Mouse (Mus musculus) liver, adult 2 months (tissue): ENCODE results near the gene Smoc1. TPM values are rescaled to one million over a fixed set of nuclear protein-coding genes. Genes with fewer than 3 reads are reported as not detected.
A peak's percentile ranks its signal among the peaks of the same experiment; 100 is the strongest.

ENCODE experiments used
- DNase-seq: peaks from one replicate; pipeline ENCODE4 v3.0.0-alpha.2; 2011; ENCODE audit warnings: low read depth, low spot score; ENCODE audit errors: extremely low read depth
- H3K27ac ChIP-seq: fragments of 200-500 bp; replicated peaks from 2 replicates; pipeline ENCODE4 v1.5.1; 2012; ENCODE audit warnings: low read depth, mild to moderate bottlenecking, control low read depth, inconsistent platforms, low read length; ENCODE audit not compliant: insufficient read depth
- H3K27me3 ChIP-seq: fragments of 200-500 bp; 2 replicates; pipeline ENCODE4 v1.6.1; 2012; ENCODE audit warnings: mild to moderate bottlenecking, moderate library complexity, low read length, inconsistent platforms; ENCODE audit not compliant: control insufficient read depth, insufficient read depth
- H3K36me3 ChIP-seq: fragments of 200-500 bp; 2 replicates; pipeline ENCODE4 v1.6.1; 2012; ENCODE audit warnings: low read length, inconsistent platforms; ENCODE audit not compliant: control insufficient read depth, insufficient read depth
- H3K4me1 ChIP-seq: fragments of 200-500 bp; 2 replicates; pipeline ENCODE4 v1.6.1; 2011; ENCODE audit warnings: low read length; ENCODE audit not compliant: control insufficient read depth, insufficient read depth
- H3K4me3 ChIP-seq: fragments of 200-500 bp; 2 replicates; pipeline ENCODE4 v1.5.1; 2011; ENCODE audit warnings: low read depth, mild to moderate bottlenecking, control low read depth, low read length, moderate library complexity; ENCODE audit not compliant: insufficient read depth
- H3K79me2 ChIP-seq: fragments of 200-500 bp; 2 replicates; pipeline ENCODE4 v1.6.1; 2012; ENCODE audit warnings: inconsistent platforms, mild to moderate bottlenecking, low read length, moderate library complexity; ENCODE audit not compliant: control insufficient read depth, insufficient read depth
- H3K9ac ChIP-seq: fragments of 200-500 bp; 2 replicates; pipeline ENCODE4 v1.6.1; 2012; ENCODE audit warnings: low read depth, mild to moderate bottlenecking, control low read depth, inconsistent platforms, low read length
- CTCF ChIP-seq: fragments of 200-500 bp; IDR thresholded peaks from 2 replicates; pipeline ENCODE4 v1.5.1; 2011; ENCODE audit warnings: low read depth, low read length, control low read depth
- POLR2A ChIP-seq: fragments of 200-500 bp; IDR thresholded peaks from 2 replicates; pipeline ENCODE4 v1.6.1; 2011; ENCODE audit warnings: low read length, control low read depth; ENCODE audit not compliant: insufficient read depth; ENCODE audit errors: extremely low read depth
- WGBS: fragments of 180-500 bp; shearing (Covaris S2); methylation state at CpG from one replicate; pipeline ENCODE4 v1.1.7; 2018; 5-methylcytosine and 5-hydroxymethylcytosine counted together
- polyA plus RNA-seq: library from polyadenylated mRNA; depleted of rRNA; stranded (reverse); fragments of >200 nt; gene quantifications from 2 replicates; pipeline ENCODE4 v1.2.3, GENCODE M21; 2012
- total RNA-seq: library from RNA; depleted of rRNA; stranded (reverse); fragments of >200 nt; gene quantifications from 2 replicates; pipeline ENCODE4 v1.2.3, GENCODE M21; 2014

Smoc1 gene
- total and polyA plus RNA-seq, 2 experiments: 28.3 to 50.7 TPM

GRCm38 (mm10) chr12:81043616-81044015 is 17.0 kb downstream of the Smoc1 start:
- no peak overlapping the region for H3K27ac ChIP-seq
- no peaks in the 10 kb centered on the region; the same call in 1 of the 2 replicates for H3K4me1 ChIP-seq
- TF ChIP-seq POLR2A: no peak
- no peak for TF ChIP-seq CTCF
- DNase-seq: peak; percentile 44
- H3K79me2 ChIP-seq: peaks cover 29% of the 10 kb centered on the region; the same call in 1 of the 2 replicates
- no peak overlapping the region for H3K4me3 ChIP-seq
- H3K36me3 ChIP-seq: peaks cover 8% of the 10 kb centered on the region; the same call in 1 of the 2 replicates
- H3K9ac ChIP-seq: no peak overlapping the region
- 39% methylated on average over 11 of the region's 11 CpGs for WGBS
- H3K27me3 ChIP-seq: no peaks in the 10 kb centered on the region

GRCm38 (mm10) chr12:81046926-81047325 is 20.3 kb downstream of the Smoc1 start:
- no peaks in the 10 kb centered on the region; the same call in none of the 2 replicates for H3K4me1 ChIP-seq
- 79% methylated on average over 5 of the region's 5 CpGs for WGBS
- no peak overlapping the region for H3K9ac ChIP-seq
- no peak overlapping the region for H3K4me3 ChIP-seq
- H3K27ac ChIP-seq: no peak overlapping the region
- H3K79me2 ChIP-seq: peaks cover 24% of the 10 kb centered on the region; the same call in 1 of the 2 replicates
- no peak for DNase-seq
- peaks cover 8% of the 10 kb centered on the region; the same call in 1 of the 2 replicates for H3K36me3 ChIP-seq
- H3K27me3 ChIP-seq: no peaks in the 10 kb centered on the region
- TF ChIP-seq POLR2A: no peak
- no peak for TF ChIP-seq CTCF

DNA sequence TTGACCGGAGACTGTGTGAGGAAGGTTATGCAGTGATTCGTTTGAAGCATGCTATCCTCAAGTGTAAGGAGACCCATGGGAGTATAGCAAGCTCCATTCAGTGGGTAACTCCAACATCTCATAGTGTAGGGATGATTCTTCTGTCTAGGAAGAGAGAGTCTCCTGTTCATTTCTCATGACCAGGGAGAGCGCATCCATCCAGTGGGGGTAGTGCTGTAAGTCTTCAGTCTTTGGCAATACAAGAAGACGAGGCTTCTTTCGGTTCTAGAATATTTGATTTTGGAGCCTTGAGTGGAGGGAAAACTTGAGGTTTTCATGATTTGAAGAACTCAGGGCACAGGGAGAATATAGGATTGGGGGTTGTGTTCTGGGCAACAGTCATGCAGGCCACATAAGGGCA is 23.1 kb downstream of the Smoc1 start:
- no peaks in the 10 kb centered on the region for H3K27me3 ChIP-seq
- peaks cover 14% of the 10 kb centered on the region; the same call in 1 of the 2 replicates for H3K79me2 ChIP-seq
- H3K4me3 ChIP-seq: no peak overlapping the region
- no peak for TF ChIP-seq POLR2A
- TF ChIP-seq CTCF: no peak
- no peaks in the 10 kb centered on the region; the same call in 1 of the 2 replicates for H3K4me1 ChIP-seq
- H3K9ac ChIP-seq: no peak overlapping the region
- H3K36me3 ChIP-seq: peaks cover 8% of the 10 kb centered on the region; the same call in 1 of the 2 replicates
- no peak for DNase-seq
- WGBS: 96% methylated on average over 5 of the region's 5 CpGs
- H3K27ac ChIP-seq: no peak overlapping the region

DNA sequence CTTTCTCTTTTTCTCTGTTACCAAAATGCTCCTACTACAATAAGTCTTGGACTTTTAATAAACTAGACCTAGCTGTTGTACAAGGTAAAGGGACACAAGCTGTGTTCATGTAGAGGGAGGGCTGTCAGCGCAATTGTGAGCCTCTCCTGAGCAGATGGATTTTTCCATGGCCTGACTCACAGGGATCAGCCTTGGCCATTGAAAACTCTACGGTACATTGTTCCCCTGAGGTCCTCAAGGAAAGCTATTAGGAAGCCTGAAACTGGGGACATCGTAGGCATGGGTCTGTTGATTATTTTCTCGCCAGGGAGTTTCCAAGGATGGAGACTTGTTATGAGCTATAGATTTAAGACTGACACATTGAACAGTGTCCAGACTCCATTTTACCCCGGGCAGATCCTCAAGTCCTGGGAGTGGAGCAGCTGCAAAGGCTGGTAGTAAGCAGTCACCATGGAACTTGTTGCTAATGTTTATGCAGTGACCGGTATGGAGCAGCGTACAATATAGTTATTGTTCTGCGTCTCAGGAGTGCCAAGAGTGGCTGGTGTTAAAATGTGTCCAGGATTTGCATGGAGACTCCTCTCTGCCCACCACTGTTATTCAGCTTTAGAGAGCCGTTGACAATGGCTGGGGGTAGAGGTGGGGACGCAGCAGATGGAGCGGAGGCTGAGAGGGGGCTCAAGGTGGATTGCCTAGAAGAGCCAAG is 28.5 kb downstream of the Smoc1 start:
- 93% methylated on average over 11 of the region's 11 CpGs for whole genome bisulfite sequencing

DNA sequence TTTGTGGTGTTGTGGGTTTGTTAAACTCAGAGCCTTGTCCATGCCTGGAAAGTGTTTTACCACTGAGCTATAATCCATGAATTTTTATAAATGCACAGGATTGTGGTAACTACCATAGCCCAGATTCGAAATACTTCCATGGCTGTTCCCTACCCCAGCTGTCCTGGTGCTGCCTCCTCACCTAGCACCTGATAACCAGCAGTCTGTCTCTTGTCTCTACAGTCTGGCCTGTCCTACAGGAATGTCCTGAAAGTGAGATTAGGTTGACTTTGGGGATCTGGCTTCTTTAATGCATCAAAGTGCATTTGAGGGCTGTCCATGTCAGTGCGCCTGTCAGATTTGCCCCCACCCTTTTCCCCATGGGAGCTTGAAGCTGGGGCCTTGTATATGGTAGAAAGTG is 29.2 kb downstream of the Smoc1 start:
- WGBS: 89% methylated on average over 2 of the region's 2 CpGs
- H3K27ac ChIP-seq: no peak overlapping the region
- H3K9ac ChIP-seq: no peak overlapping the region
- no peaks in the 10 kb centered on the region; the same call in 1 of the 2 replicates for H3K36me3 ChIP-seq
- H3K27me3 ChIP-seq: no peaks in the 10 kb centered on the region
- H3K4me1 ChIP-seq: no peaks in the 10 kb centered on the region
- no peak for TF ChIP-seq POLR2A
- no peak for TF ChIP-seq CTCF
- DNase-seq: no peak
- no peak overlapping the region for H3K4me3 ChIP-seq
- H3K79me2 ChIP-seq: peaks cover 19% of the 10 kb centered on the region; the same call in 1 of the 2 replicates

More for the DNA sequence above, 28.5 kb downstream of the Smoc1 start:
- H3K9ac ChIP-seq: no peak overlapping the region
- no peaks in the 10 kb centered on the region; the same call in 1 of the 2 replicates for H3K36me3 ChIP-seq
- H3K4me3 ChIP-seq: no peak overlapping the region
- TF ChIP-seq CTCF (no peak), POLR2A (no peak)
- no peak overlapping the region for H3K27ac ChIP-seq
- no peak for DNase-seq
- no peaks in the 10 kb centered on the region for H3K27me3 ChIP-seq
- H3K79me2 ChIP-seq: peaks cover 18% of the 10 kb centered on the region; the same call in 1 of the 2 replicates
- no peaks in the 10 kb centered on the region; the same call in 1 of the 2 replicates for H3K4me1 ChIP-seq

GRCm38 (mm10) chr12:81057619-81058018 is 31.0 kb downstream of the Smoc1 start:
- H3K27ac ChIP-seq: no peak overlapping the region
- H3K27me3 ChIP-seq: no peaks in the 10 kb centered on the region
- H3K4me1 ChIP-seq: no peaks in the 10 kb centered on the region
- H3K9ac ChIP-seq: no peak overlapping the region
- H3K79me2 ChIP-seq: peaks cover 32% of the 10 kb centered on the region; the same call in 1 of the 2 replicates
- WGBS: 84% methylated on average over 4 of the region's 4 CpGs
- H3K4me3 ChIP-seq: no peak overlapping the region
- DNase-seq: no peak
- H3K36me3 ChIP-seq: no peaks in the 10 kb centered on the region; the same call in 1 of the 2 replicates
- TF ChIP-seq CTCF (no peak), POLR2A (no peak)
